In the genomic region with DNA sequence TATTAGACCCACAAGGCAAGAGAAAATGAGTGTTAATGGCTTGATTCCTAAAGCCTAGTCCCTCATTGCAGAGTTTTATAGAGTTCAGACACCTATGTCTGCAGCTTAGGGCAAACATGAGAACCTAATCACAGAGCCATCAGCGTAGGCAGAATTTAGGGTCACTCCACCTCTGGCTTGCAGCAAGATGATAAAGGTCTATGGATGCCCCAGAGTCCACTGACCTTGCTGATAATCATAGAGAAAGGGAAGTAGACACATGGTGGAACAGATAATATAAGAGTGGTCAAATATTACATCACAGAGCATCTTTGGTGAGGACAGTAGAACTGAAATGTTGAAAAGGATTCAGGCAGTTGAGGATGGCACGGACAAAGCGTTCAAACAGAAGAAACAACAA, we compare ENCODE assay signal across 27 mouse cellular contexts.
"Had no signal": no experiment of that assay in that cellular context is flagged by ENCODE, and none has a peak within 500 bp of the region (broad histone marks: within the 10 kb centered on the region; RNA-seq: fewer than 3 reads in every experiment).

No protein-coding gene starts in this region.

- H3K4me3 ChIP-seq: embryonic facial prominence, embryonic 10.5 days; embryonic facial prominence, embryonic 12.5 days; embryonic facial prominence, embryonic 13.5 days; embryonic facial prominence, embryonic 15.5 days; erythroblast, embryonic 14.5 days; forebrain, embryonic 10.5 days; forebrain, embryonic 12.5 days; forebrain, embryonic 13.5 days; forebrain, embryonic 15.5 days; gastrocnemius, adult 2 months; heart, adult 2 months had no signal

- ATAC-seq: forebrain, embryonic 13.5 days; forebrain, embryonic 14.5 days; forebrain, embryonic 15.5 days; forebrain, embryonic 16.5 days; forebrain, postnatal 0 days had no signal

- H3K27ac ChIP-seq: embryonic facial prominence, embryonic 10.5 days; embryonic facial prominence, embryonic 12.5 days; embryonic facial prominence, embryonic 13.5 days; embryonic facial prominence, embryonic 15.5 days; forebrain, embryonic 10.5 days; forebrain, embryonic 12.5 days; forebrain, embryonic 13.5 days; forebrain, embryonic 15.5 days; gastrocnemius, adult 2 months; heart, adult 2 months had no signal

- H3K9me3 ChIP-seq: embryonic facial prominence, embryonic 10.5 days; embryonic facial prominence, embryonic 12.5 days; embryonic facial prominence, embryonic 13.5 days; embryonic facial prominence, embryonic 15.5 days; forebrain, embryonic 10.5 days; forebrain, embryonic 12.5 days; forebrain, embryonic 13.5 days; forebrain, embryonic 15.5 days had no signal

- H3K9ac ChIP-seq: embryonic facial prominence, embryonic 12.5 days; embryonic facial prominence, embryonic 13.5 days; embryonic facial prominence, embryonic 15.5 days; forebrain, embryonic 12.5 days; forebrain, embryonic 13.5 days; forebrain, embryonic 15.5 days; forebrain, postnatal 0 days had no signal

- H3K36me3 ChIP-seq: embryonic facial prominence, embryonic 10.5 days; embryonic facial prominence, embryonic 12.5 days; embryonic facial prominence, embryonic 13.5 days; embryonic facial prominence, embryonic 15.5 days; forebrain, embryonic 10.5 days; forebrain, embryonic 12.5 days; forebrain, embryonic 15.5 days had no signal

- H3K4me1 ChIP-seq: embryonic facial prominence, embryonic 10.5 days; embryonic facial prominence, embryonic 12.5 days; embryonic facial prominence, embryonic 13.5 days; embryonic facial prominence, embryonic 15.5 days; forebrain, embryonic 10.5 days; forebrain, embryonic 12.5 days; forebrain, embryonic 13.5 days; forebrain, embryonic 15.5 days had no signal

- H3K27me3 ChIP-seq: embryonic facial prominence, embryonic 12.5 days; embryonic facial prominence, embryonic 13.5 days; embryonic facial prominence, embryonic 15.5 days; forebrain, embryonic 12.5 days; forebrain, embryonic 13.5 days; forebrain, embryonic 15.5 days had no signal

- DNase-seq: cerebellum, adult 9-10 months; cerebellum, adult 9-11 months; cerebellum, postnatal 10 days; cerebellum, postnatal 14 days; cerebellum, postnatal 25 days; cerebellum, postnatal 36 days; embryo, embryonic 11 days; forebrain, postnatal 0 days; gastrocnemius, adult 2 months; gastrocnemius, postnatal 10 days; gastrocnemius, postnatal 14 days; gastrocnemius, postnatal 25 days; gastrocnemius, postnatal 36 days; heart, adult 11 months; heart, adult 18-20 months; heart, adult 2 months had no signal

- H3K4me2 ChIP-seq: embryonic facial prominence, embryonic 12.5 days; embryonic facial prominence, embryonic 13.5 days; embryonic facial prominence, embryonic 15.5 days; forebrain, embryonic 12.5 days; forebrain, embryonic 13.5 days; forebrain, embryonic 15.5 days had no signal
